Mouse (Mus musculus): ENCODE measurements around the gene Sorl1.

DNA sequence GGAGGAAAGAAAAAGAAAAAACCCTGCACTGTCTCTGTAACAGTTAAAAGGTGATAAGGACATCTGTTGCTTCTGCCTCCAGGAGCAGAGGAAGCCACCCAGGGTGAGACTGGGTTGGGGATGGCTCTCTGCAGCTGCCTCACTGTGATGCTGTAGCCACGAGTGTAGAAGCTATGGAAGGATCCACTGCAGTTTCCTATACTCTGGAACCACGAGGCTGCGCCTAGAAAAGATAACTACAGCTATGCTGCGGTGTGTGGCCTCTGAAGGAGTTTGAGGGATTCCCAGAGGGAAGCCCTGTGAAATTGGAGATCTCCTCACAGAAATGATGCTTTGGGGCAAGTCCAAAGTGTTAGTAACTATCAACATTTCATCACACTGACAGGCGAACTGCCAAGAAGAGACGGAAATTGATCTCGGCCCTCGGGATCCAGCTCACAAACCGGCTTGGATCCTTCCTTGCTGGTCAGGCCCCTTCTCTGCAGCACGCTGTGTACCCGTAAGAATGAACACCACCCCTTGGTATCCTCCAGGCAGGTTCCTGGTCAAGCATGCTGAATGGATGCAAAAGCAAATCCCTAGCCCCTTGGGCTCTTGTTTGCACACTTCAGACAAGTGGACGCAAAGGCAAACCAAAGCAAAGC is 71.3 kb downstream of the Sorl1 start:
- TF ChIP-seq CTCF (IDR thresholded peaks at IDR 0.05; ENCODE audit: extremely low read depth, insufficient read depth, insufficient read length, insufficient replicate concordance): no peak
- TF ChIP-seq POLR2A (IDR thresholded peaks at IDR 0.05; ENCODE audit: low read depth, low read length): no peak

Data from spleen, adult 2 months (tissue).